Mouse (Mus musculus) CH12.LX (cell line): Measurements from ENCODE around the gene Cstb. TPM values are rescaled to one million over a fixed set of nuclear protein-coding genes. Genes with fewer than 3 reads are reported as not detected.

Experiments
- DNase-seq: peaks from one replicate; pipeline ENCODE4 v3.0.0-alpha.2; 2013; ENCODE audit errors: extremely low read depth
- H3K27ac ChIP-seq: 2 replicates; pipeline ENCODE4 v1.5.1; 2012; ENCODE audit warnings: low read depth, mild to moderate bottlenecking, control low read depth, moderate library complexity; ENCODE audit not compliant: insufficient read depth
- H3K27me3 ChIP-seq: replicated peaks from 2 replicates; pipeline ENCODE3; 2012; ENCODE audit warnings: inconsistent platforms
- H3K36me3 ChIP-seq, 2 experiments: replicated peaks in 1 of 2; 2 replicates each; pipeline versions ENCODE3 to v1.6.1; 2012; ENCODE audit warnings: inconsistent platforms in 1 of 2, low read length in 1 of 2, mild to moderate bottlenecking in 1 of 2, mixed read lengths in 1 of 2, moderate library complexity in 1 of 2; ENCODE audit not compliant: control insufficient read depth in 1 of 2, insufficient read depth in 1 of 2
- H3K4me1 ChIP-seq, 2 experiments: 2 replicates each; pipeline ENCODE4 v1.6.1; 2012; ENCODE audit warnings: inconsistent platforms in 1 of 2, moderate library complexity in 1 of 2; ENCODE audit not compliant: insufficient read depth in 2 of 2, control insufficient read depth in 1 of 2
- H3K4me2 ChIP-seq: 2 replicates; pipeline ENCODE4 v1.6.1; 2012; ENCODE audit warnings: low read depth, mild to moderate bottlenecking, control low read depth; ENCODE audit not compliant: poor library complexity, insufficient read depth, severe bottlenecking
- H3K4me3 ChIP-seq, 3 experiments: fragments of 150-350 bp in 1 of 3; sonication (generic) in 1 of 3; replicated peaks in 1 of 3; 2 replicates each; pipeline versions ENCODE3 to v1.5.1; 2011 to 2012; ENCODE audit warnings: low read depth in 2 of 3, low read length in 2 of 3, mild to moderate bottlenecking in 2 of 3, moderate library complexity in 2 of 3, control low read depth in 1 of 3, improper control_type of control experiment in 1 of 3, inconsistent platforms in 1 of 3, mixed read lengths in 1 of 3; ENCODE audit not compliant: poor library complexity in 1 of 3
- H3K79me2 ChIP-seq: replicated peaks from 2 replicates; pipeline ENCODE4 v1.6.1; 2012; ENCODE audit warnings: mild to moderate bottlenecking, moderate library complexity; ENCODE audit not compliant: control insufficient read depth, poor library complexity, insufficient read depth, severe bottlenecking; ENCODE audit errors: extremely low read depth
- H3K9ac ChIP-seq: 2 replicates; pipeline ENCODE4 v1.6.1; 2012; ENCODE audit warnings: low read depth, mild to moderate bottlenecking, control low read depth, moderate library complexity; ENCODE audit not compliant: insufficient read depth
- H3K9me3 ChIP-seq: replicated peaks from 2 replicates; pipeline ENCODE3; 2012; ENCODE audit warnings: low read length, inconsistent platforms, mixed read lengths
- BHLHE40 ChIP-seq: IDR thresholded peaks from 2 replicates; pipeline ENCODE4 v1.6.1; 2011; ENCODE audit warnings: mild to moderate bottlenecking, low read depth, low read length, improper control_type of control experiment
- CHD1 ChIP-seq: IDR thresholded peaks from 2 replicates; pipeline ENCODE4 v1.6.1; 2012; ENCODE audit warnings: low read depth, low read length, improper control_type of control experiment, inconsistent platforms
- CHD2 ChIP-seq: IDR thresholded peaks from 2 replicates; pipeline ENCODE4 v1.6.1; 2011; ENCODE audit warnings: low read length, improper control_type of control experiment
- CTCF ChIP-seq, 2 experiments: IDR thresholded peaks in 1 of 2; conservative IDR thresholded peaks in 1 of 2; 2 replicates each; pipeline ENCODE4 v1.5.1; 2011 to 2012; ENCODE audit warnings: low read depth in 2 of 2, low read length in 2 of 2, improper control_type of control experiment in 1 of 2, inconsistent platforms in 1 of 2, mild to moderate bottlenecking in 1 of 2, moderate library complexity in 1 of 2
- E2F4 ChIP-seq: IDR thresholded peaks from 2 replicates; pipeline ENCODE4 v1.6.1; 2011; ENCODE audit warnings: low read depth, low read length, improper control_type of control experiment; ENCODE audit not compliant: insufficient replicate concordance
- ELF1 ChIP-seq: IDR thresholded peaks from 2 replicates; pipeline ENCODE4 v1.6.1; 2014; ENCODE audit warnings: low read depth, mild to moderate bottlenecking, inconsistent platforms, low read length, improper control_type of control experiment
- EP300 ChIP-seq: IDR thresholded peaks from 2 replicates; pipeline ENCODE4 v1.6.1; 2011; ENCODE audit warnings: low read length, improper control_type of control experiment
- ETS1 ChIP-seq: conservative IDR thresholded peaks from 2 replicates; pipeline ENCODE4 v1.6.1; 2012; ENCODE audit warnings: low read depth, mild to moderate bottlenecking, inconsistent platforms, low read length, improper control_type of control experiment, moderate library complexity
- HCFC1 ChIP-seq: IDR thresholded peaks from 2 replicates; pipeline ENCODE4 v1.6.1; 2012; ENCODE audit warnings: low read depth, mild to moderate bottlenecking, inconsistent platforms, low read length, improper control_type of control experiment
- IRF4 ChIP-seq: IDR thresholded peaks from 2 replicates; pipeline ENCODE4 v1.6.1; 2014; ENCODE audit warnings: low read depth, mild to moderate bottlenecking, inconsistent platforms, low read length, improper control_type of control experiment
- JUND ChIP-seq: conservative IDR thresholded peaks from 2 replicates; pipeline ENCODE4 v1.6.1; 2011; ENCODE audit warnings: low read depth, low read length, improper control_type of control experiment
- MAX ChIP-seq: IDR thresholded peaks from 2 replicates; pipeline ENCODE4 v1.6.1; 2011; ENCODE audit warnings: low read length, improper control_type of control experiment
- MAZ ChIP-seq: IDR thresholded peaks from 2 replicates; pipeline ENCODE4 v1.6.1; 2012; ENCODE audit warnings: low read depth, mild to moderate bottlenecking, inconsistent platforms, low read length, improper control_type of control experiment, moderate library complexity
- MEF2A ChIP-seq: IDR thresholded peaks from 2 replicates; pipeline ENCODE4 v1.6.1; 2014; ENCODE audit warnings: low read depth, mild to moderate bottlenecking, inconsistent platforms, low read length, improper control_type of control experiment, borderline replicate concordance
- MXI1 ChIP-seq: IDR thresholded peaks from 2 replicates; pipeline ENCODE4 v1.6.1; 2011; ENCODE audit warnings: mild to moderate bottlenecking, low read depth, low read length, improper control_type of control experiment
- MYC ChIP-seq: IDR thresholded peaks from 2 replicates; pipeline ENCODE4 v1.6.1; 2011; ENCODE audit warnings: low read depth, mild to moderate bottlenecking, improper control_type of control experiment, low read length
- NRF1 ChIP-seq: IDR thresholded peaks from 2 replicates; pipeline ENCODE4 v1.6.1; 2014; ENCODE audit warnings: low read depth, mild to moderate bottlenecking, inconsistent platforms, low read length, improper control_type of control experiment, moderate library complexity
- PAX5 ChIP-seq: IDR thresholded peaks from 2 replicates; pipeline ENCODE4 v1.6.1; 2012; ENCODE audit warnings: low read length, inconsistent platforms, mixed read lengths
- POLR2A ChIP-seq: IDR thresholded peaks from 2 replicates; pipeline ENCODE4 v1.6.1; 2011; ENCODE audit warnings: low read depth, mild to moderate bottlenecking, improper control_type of control experiment, low read length
- POLR2AphosphoS2 ChIP-seq: IDR thresholded peaks from 2 replicates; pipeline ENCODE4 v1.6.1; 2011; ENCODE audit warnings: low read depth, low read length, improper control_type of control experiment
- RAD21 ChIP-seq: IDR thresholded peaks from 2 replicates; pipeline ENCODE4 v1.6.1; 2011; ENCODE audit warnings: low read depth, mild to moderate bottlenecking, low read length, improper control_type of control experiment, moderate library complexity
- SMC3 ChIP-seq: IDR thresholded peaks from 2 replicates; pipeline ENCODE4 v1.6.1; 2011; ENCODE audit warnings: low read depth, low read length, improper control_type of control experiment
- TBP ChIP-seq: conservative IDR thresholded peaks from 2 replicates; pipeline ENCODE4 v1.6.1; 2011; ENCODE audit warnings: low read depth, low read length, improper control_type of control experiment
- TCF12 ChIP-seq: IDR thresholded peaks from 2 replicates; pipeline ENCODE4 v1.6.1; 2014; ENCODE audit warnings: low read depth, mild to moderate bottlenecking, inconsistent platforms, low read length, improper control_type of control experiment
- UBTF ChIP-seq: IDR thresholded peaks from 2 replicates; pipeline ENCODE4 v1.6.1; 2012; ENCODE audit warnings: low read depth, mild to moderate bottlenecking, inconsistent platforms, low read length, improper control_type of control experiment, moderate library complexity
- USF2 ChIP-seq: conservative IDR thresholded peaks from 2 replicates; pipeline ENCODE4 v1.6.1; 2011; ENCODE audit warnings: low read depth, low read length, improper control_type of control experiment
- ZC3H11A ChIP-seq: IDR thresholded peaks from 2 replicates; pipeline ENCODE4 v1.6.1; 2012; ENCODE audit warnings: low read depth, mild to moderate bottlenecking, inconsistent platforms, low read length, improper control_type of control experiment
- ZKSCAN1 ChIP-seq: IDR thresholded peaks from 2 replicates; pipeline ENCODE4 v1.6.1; 2012; ENCODE audit warnings: low read depth, inconsistent platforms, low read length, improper control_type of control experiment, borderline replicate concordance
- ZMIZ1 ChIP-seq: IDR thresholded peaks from 2 replicates; pipeline ENCODE4 v1.6.1; 2012; ENCODE audit warnings: low read depth, mild to moderate bottlenecking, inconsistent platforms, low read length, improper control_type of control experiment
- ZNF384 ChIP-seq: IDR thresholded peaks from 2 replicates; pipeline ENCODE4 v1.6.1; 2012; ENCODE audit warnings: low read depth, low read length, improper control_type of control experiment, inconsistent platforms
- dilution Hi-C: fragments of 300-500 bp; cut with MboI; formaldehyde crosslinking; loops from 2 replicates; pipeline ENCODE4 v1.14.3; 2020; ENCODE audit warnings: low sequenced_read_pairs; ENCODE audit not compliant: extremely low pct_unique_long_range_greater_than_20kb, extremely low pct_ligation_motif_present
- in situ Hi-C: fragments of 300-500 bp; cut with MboI; formaldehyde crosslinking; loops from 3 replicates; pipeline ENCODE4 v1.14.3; 2019; ENCODE audit warnings: low sequenced_read_pairs, low pct_ligation_motif_present, low pct_unique_long_range_greater_than_20kb, mixed read lengths
- polyA plus RNA-seq: library from polyadenylated mRNA; unstranded; fragments of >175 nt; gene quantifications from 2 replicates; pipeline ENCODE4 v1.2.1, GENCODE M21; 2012; ENCODE audit warnings: low read depth; ENCODE audit not compliant: insufficient read length
- total RNA-seq, 2 experiments: library from RNA; depleted of rRNA; stranded (reverse); fragments of 300-350 nt in 1 of 2; fragments of >200 nt in 1 of 2; gene quantifications; 2 replicates each; pipeline ENCODE4 v1.2.3; 2012 to 2014

Gene Cstb
- total and polyA plus RNA-seq, 3 experiments, result 139 to 226 (median 194) TPM

GRCm38 (mm10) chr10:78395377-78395776 is 30.1 kb upstream of the Cstb start:
- Histone ChIP-seq H3K9me3 (peaks cover 3% of the 10 kb centered on the region), H3K9ac (no peak overlapping the region), H3K4me3 (no peak overlapping the region), H3K79me2 (no peaks in the 10 kb centered on the region), H3K27me3 (peaks cover 16% of the 10 kb centered on the region), H3K4me1 (peaks cover 14 to 51% of the 10 kb centered on the region in 2 experiments)
- no peak for DNase-seq
- TF ChIP-seq TCF12 (0 out of 2 replicates have a peak, but pooled peaks have one; percentile 16), RAD21 (peak; percentile 29), CTCF (conservative IDR thresholded peaks at IDR 0.05 in 1 of 2, IDR thresholded peaks at IDR 0.05 in 1 of 2; ENCODE audit: low read depth in 2 of 2, low read length in 2 of 2) (peak in 1 of 2 experiments; percentile 27; a peak in 2 of 4 replicates), ZNF384 (no peak), EP300 (no peak)
- TF ChIP-seq, all 38 proteins: peak for 3
- no peak overlapping the region for H3K4me2 ChIP-seq
- peaks cover 12 to 18% of the 10 kb centered on the region in 2 experiments for H3K36me3 ChIP-seq
- dilution Hi-C loops, result no loop called here
- in situ Hi-C loops, result loop anchor here (25.0 kb wide), 1 partner anchor 358 kb away; the partner anchor contains the start of genes Aire and Dnmt3l
- no peak overlapping the region for H3K27ac ChIP-seq

GRCm38 (mm10) chr10:78395819-78396624 is 29.4 kb upstream of the Cstb start:
- H3K4me2 ChIP-seq, result no peak overlapping the region; the same call in 1 of the 2 replicates
- H3K9ac ChIP-seq, result no peak overlapping the region
- no peak overlapping the region for H3K4me3 ChIP-seq
- dilution Hi-C loops (no loop called here), in situ Hi-C loops (loop anchor here (25.0 kb wide), 1 partner anchor 359 kb away; the partner anchor contains the start of genes Aire and Dnmt3l)
- H3K4me1 ChIP-seq, result peaks cover 14 to 58% of the 10 kb centered on the region in 2 experiments
- H3K27ac ChIP-seq, result no peak overlapping the region
- H3K27me3 ChIP-seq, result peaks cover 10% of the 10 kb centered on the region
- no peaks in the 10 kb centered on the region for H3K79me2 ChIP-seq
- DNase-seq, result peak; percentile 94
- peaks cover 3% of the 10 kb centered on the region for H3K9me3 ChIP-seq
- peaks cover 19 to 24% of the 10 kb centered on the region in 2 experiments for H3K36me3 ChIP-seq
- TF ChIP-seq PAX5 (no peak), TCF12 (no peak; the same call in 1 of the 2 replicates), MAX (peak; percentile 62; the same call in 1 of the 2 replicates), SMC3 (peak; percentile 46), ZNF384 (no peak), HCFC1 (no peak), ETS1 (peak; percentile 28; the same call in 1 of the 2 replicates), CTCF (conservative IDR thresholded peaks at IDR 0.05 in 1 of 2, IDR thresholded peaks at IDR 0.05 in 1 of 2; ENCODE audit: low read depth in 2 of 2, low read length in 2 of 2) (peak; percentile 76 to 87), JUND (no peak), MXI1 (no peak), UBTF (no peak), CHD2 (no peak), POLR2A (no peak), USF2 (no peak), CHD1 (no peak), ZMIZ1 (no peak), ELF1 (0 out of 2 replicates have a peak, but pooled peaks have one; percentile 10), NRF1 (no peak), ZC3H11A (no peak), MAZ (no peak), MYC (no peak), IRF4 (no peak), EP300 (no peak), TBP (no peak), ZKSCAN1 (no peak), MEF2A (no peak), BHLHE40 (no peak), POLR2AphosphoS2 (no peak), E2F4 (no peak)
